Mouse (Mus musculus) embryonic facial prominence, embryonic 13.5 days (tissue): ENCODE data around the gene Sgcd. TPM values are rescaled to one million over a fixed set of nuclear protein-coding genes. Genes with fewer than 3 reads are reported as not detected.

Source experiments
- ATAC-seq: fragments of 200-750 bp; cut with Nextera tagmentation; 2 replicates; pipeline ENCODE4 v1.8.0; 2017; ENCODE audit warnings: low read depth; ENCODE audit not compliant: insufficient number of reproducible peaks, insufficient read depth, low FRiP score, low TSS enrichment
- H3K27ac ChIP-seq: fragments of 300-500 bp; sonication (generic); 2 replicates; pipeline ENCODE4 v1.5.1; 2015; ENCODE audit warnings: moderate library complexity, mild to moderate bottlenecking, inconsistent platforms
- H3K27me3 ChIP-seq: fragments of 300-500 bp; sonication (generic); 2 replicates; pipeline ENCODE4 v1.6.1; 2015; ENCODE audit warnings: mild to moderate bottlenecking, inconsistent platforms
- H3K36me3 ChIP-seq: fragments of 300-500 bp; sonication (generic); 2 replicates; pipeline ENCODE4 v1.6.1; 2015; ENCODE audit warnings: mild to moderate bottlenecking, inconsistent platforms
- H3K4me1 ChIP-seq: fragments of 300-500 bp; sonication (generic); 2 replicates; pipeline ENCODE4 v1.6.1; 2015; ENCODE audit warnings: inconsistent platforms
- H3K4me2 ChIP-seq: fragments of 300-500 bp; sonication (generic); 2 replicates; pipeline ENCODE4 v1.6.1; 2015; ENCODE audit warnings: moderate library complexity, mild to moderate bottlenecking, inconsistent platforms
- H3K4me3 ChIP-seq: fragments of 300-500 bp; sonication (generic); 2 replicates; pipeline ENCODE4 v1.5.1; 2015; ENCODE audit warnings: mild to moderate bottlenecking, inconsistent platforms
- H3K9ac ChIP-seq: fragments of 300-500 bp; sonication (generic); 2 replicates; pipeline ENCODE4 v1.6.1; 2015; ENCODE audit warnings: mild to moderate bottlenecking, inconsistent platforms
- H3K9me3 ChIP-seq: fragments of 300-500 bp; sonication (generic); 2 replicates; pipeline ENCODE4 v1.6.1; 2016; ENCODE audit warnings: inconsistent platforms
- WGBS: fragments of 180-500 bp; shearing (Covaris S2); methylation state at CpG from one replicate; pipeline ENCODE4 v1.1.7; 2015; ENCODE audit warnings: mixed read lengths; 5-methylcytosine and 5-hydroxymethylcytosine counted together
- polyA plus RNA-seq: library from polyadenylated mRNA; unstranded; fragments of >200 nt; fragmentation: Nextera tagmentation; extraction: Ambion mirVana; gene quantifications from 2 replicates; pipeline ENCODE4 v1.2.1, GENCODE M21; 2015

Gene Sgcd
- polyA plus RNA-seq, 1 experiment from 2014 or later, result 11.4 TPM

DNA sequence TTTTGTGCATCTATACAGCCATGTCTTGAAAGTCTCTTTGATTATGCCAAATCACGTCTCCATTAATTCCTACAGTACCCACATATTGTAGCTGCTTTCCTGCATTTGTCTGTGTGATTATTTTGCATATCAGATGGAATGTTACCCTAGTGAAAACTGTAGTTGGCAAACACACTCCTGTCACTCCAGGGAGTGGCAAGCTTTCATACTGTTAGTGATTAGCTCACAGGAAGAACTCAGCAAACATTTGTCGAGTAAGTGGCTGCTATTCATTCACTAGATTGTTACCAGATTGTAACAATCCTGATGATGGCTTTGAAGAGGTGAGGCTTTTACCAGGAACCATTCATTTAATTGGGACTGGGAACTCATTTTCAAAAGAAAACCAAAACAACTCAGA is 645.3 kb downstream of the Sgcd start:
- Histone ChIP-seq H3K4me3 (no peak overlapping the region), H3K9ac (no peak overlapping the region), H3K9me3 (no peaks in the 10 kb centered on the region), H3K4me2 (no peak overlapping the region), H3K36me3 (no peaks in the 10 kb centered on the region), H3K27me3 (no peaks in the 10 kb centered on the region), H3K4me1 (peaks cover 7% of the 10 kb centered on the region; the same call in 1 of the 2 replicates), H3K27ac (no peak overlapping the region)
- no peak for ATAC-seq
- 22% methylated on average over 2 of the region's 2 CpGs for WGBS

GRCm38 (mm10) chr11:47333702-47334101 is 655.1 kb downstream of the Sgcd start:
- WGBS, result 87% methylated on average over 2 of the region's 2 CpGs
- no peaks in the 10 kb centered on the region for H3K4me1 ChIP-seq
- H3K27me3 ChIP-seq, result no peaks in the 10 kb centered on the region
- H3K36me3 ChIP-seq, result no peaks in the 10 kb centered on the region
- H3K4me2 ChIP-seq, result no peak overlapping the region
- ATAC-seq, result no peak
- no peak overlapping the region for H3K27ac ChIP-seq
- no peak overlapping the region for H3K9ac ChIP-seq
- H3K9me3 ChIP-seq, result no peaks in the 10 kb centered on the region
- no peak overlapping the region for H3K4me3 ChIP-seq

DNA sequence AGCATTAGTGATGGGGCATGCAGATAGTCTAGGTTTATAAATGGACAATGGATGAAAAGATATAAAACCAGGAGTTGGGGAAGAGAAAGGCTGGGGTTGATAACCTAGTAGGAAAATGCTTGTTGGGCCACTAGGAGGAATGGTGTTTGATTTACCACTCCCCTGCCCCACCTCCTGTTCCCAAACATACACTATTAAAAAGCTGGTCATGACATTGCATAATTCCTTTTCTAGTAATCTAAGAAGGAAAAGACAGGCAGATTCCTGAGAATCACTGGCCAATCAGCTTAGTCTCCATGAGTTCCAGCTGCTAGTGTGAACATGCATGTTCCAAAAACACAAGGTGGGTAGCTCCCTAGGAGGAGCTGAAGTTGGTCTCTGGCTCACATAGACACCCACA is 683.2 kb downstream of the Sgcd start:
- Histone ChIP-seq H3K36me3 (no peaks in the 10 kb centered on the region), H3K9ac (no peak overlapping the region), H3K27ac (no peak overlapping the region), H3K4me2 (no peak overlapping the region), H3K4me1 (no peaks in the 10 kb centered on the region), H3K4me3 (no peak overlapping the region), H3K9me3 (no peaks in the 10 kb centered on the region), H3K27me3 (no peaks in the 10 kb centered on the region)
- ATAC-seq, result no peak

DNA sequence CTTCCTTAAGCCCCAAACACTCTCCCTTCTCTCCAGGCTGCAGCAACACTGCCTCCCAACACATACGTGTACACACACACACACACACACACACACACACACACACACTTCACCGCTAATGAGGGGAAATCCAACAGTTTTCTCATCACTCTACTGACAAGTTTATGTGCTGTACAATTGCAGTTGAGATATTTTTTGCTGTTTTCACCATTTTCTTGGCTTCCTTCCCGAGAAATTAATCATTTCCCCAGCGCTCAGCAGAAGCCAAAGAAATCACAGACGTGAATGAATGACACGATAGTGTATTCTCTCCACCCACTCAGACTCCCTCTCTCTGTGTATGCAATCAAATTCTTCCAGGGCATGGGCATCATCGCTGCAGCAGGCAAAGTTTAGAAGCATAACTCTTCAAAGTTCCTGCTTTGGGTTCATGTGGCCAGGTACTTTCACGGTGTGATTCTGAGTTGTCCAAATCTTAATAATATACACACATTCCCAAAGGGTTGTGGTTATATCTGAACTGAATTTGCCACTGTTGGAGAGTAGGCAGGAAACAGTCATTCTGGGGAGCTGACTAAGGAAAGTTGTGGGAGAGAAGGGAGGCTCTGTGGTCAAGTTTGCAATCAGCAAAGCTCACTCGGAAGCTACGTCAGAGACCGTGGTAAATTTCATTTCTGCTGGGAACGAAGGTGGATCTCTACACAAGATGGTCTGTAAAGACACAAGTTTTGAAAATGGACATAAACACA is 683.9 kb downstream of the Sgcd start:
- ATAC-seq, result no peak
- Histone ChIP-seq H3K4me1 (no peaks in the 10 kb centered on the region), H3K4me2 (no peak overlapping the region), H3K4me3 (no peak overlapping the region), H3K9me3 (no peaks in the 10 kb centered on the region), H3K27ac (no peak overlapping the region), H3K27me3 (no peaks in the 10 kb centered on the region), H3K36me3 (no peaks in the 10 kb centered on the region), H3K9ac (no peak overlapping the region)
- WGBS, result 78% methylated on average over 12 of the region's 12 CpGs

DNA sequence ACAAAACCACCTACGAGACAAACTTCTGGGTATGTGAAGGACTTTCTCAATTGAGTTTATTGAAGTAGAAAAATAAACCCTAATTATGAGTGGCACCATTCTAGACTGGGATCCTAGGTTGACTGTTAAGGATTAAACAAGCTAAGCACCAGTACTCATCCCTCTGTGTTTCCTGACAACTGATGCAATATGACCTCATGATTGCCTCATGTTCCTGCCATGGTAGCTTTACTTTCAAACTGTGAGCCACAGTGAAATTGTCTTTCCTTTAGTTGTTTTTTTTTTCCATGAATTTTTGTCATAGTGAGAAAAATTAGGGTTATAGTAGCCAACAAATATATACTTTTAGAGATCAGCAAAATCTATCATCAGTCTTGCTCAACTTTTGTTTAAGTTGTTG is 689.0 kb downstream of the Sgcd start:
- no peak overlapping the region for H3K9ac ChIP-seq
- no peak overlapping the region for H3K27ac ChIP-seq
- WGBS, result 77% methylated on average over 1 of the region's 1 CpGs
- H3K36me3 ChIP-seq, result no peaks in the 10 kb centered on the region
- no peaks in the 10 kb centered on the region for H3K9me3 ChIP-seq
- no peak for ATAC-seq
- H3K4me1 ChIP-seq, result no peaks in the 10 kb centered on the region
- no peak overlapping the region for H3K4me3 ChIP-seq
- no peaks in the 10 kb centered on the region for H3K27me3 ChIP-seq
- H3K4me2 ChIP-seq, result no peak overlapping the region

- no peak for ATAC-seq
- Histone ChIP-seq H3K4me3 (no peak overlapping the region), H3K4me2 (no peak overlapping the region), H3K36me3 (no peaks in the 10 kb centered on the region), H3K27ac (no peak overlapping the region), H3K9me3 (no peaks in the 10 kb centered on the region), H3K27me3 (no peaks in the 10 kb centered on the region), H3K4me1 (no peaks in the 10 kb centered on the region), H3K9ac (no peak overlapping the region)
- WGBS, result 89% methylated on average over 1 of the region's 1 CpGs
Measured at GRCm38 (mm10) chr11:47297805-47298340, 690.9 kb downstream of the Sgcd start.

DNA sequence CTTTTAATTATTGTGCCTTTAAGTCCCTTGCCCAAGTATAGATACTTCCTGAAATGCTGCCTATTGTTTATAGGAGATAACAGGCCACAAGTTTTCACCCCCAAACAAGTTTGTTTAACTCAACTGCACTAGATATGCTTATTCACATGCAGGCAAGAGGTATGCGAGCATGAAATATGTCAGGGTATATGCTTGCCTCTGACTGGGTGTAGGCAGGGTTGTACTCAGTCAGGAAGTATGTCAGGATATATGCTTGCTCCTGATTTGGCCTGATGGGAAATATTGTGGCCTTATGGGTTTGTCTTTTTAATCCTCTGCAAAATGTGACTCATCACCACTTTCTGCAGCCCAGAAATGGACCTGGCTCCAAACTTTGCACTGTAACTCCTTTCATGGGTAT is 694.0 kb downstream of the Sgcd start:
- ATAC-seq, result no peak
- WGBS, result 96% methylated on average over 1 of the region's 1 CpGs
- Histone ChIP-seq H3K27me3 (no peaks in the 10 kb centered on the region), H3K9ac (no peak overlapping the region), H3K4me2 (no peak overlapping the region), H3K36me3 (no peaks in the 10 kb centered on the region), H3K9me3 (no peaks in the 10 kb centered on the region), H3K4me3 (no peak overlapping the region), H3K4me1 (no peaks in the 10 kb centered on the region), H3K27ac (no peak overlapping the region)

DNA sequence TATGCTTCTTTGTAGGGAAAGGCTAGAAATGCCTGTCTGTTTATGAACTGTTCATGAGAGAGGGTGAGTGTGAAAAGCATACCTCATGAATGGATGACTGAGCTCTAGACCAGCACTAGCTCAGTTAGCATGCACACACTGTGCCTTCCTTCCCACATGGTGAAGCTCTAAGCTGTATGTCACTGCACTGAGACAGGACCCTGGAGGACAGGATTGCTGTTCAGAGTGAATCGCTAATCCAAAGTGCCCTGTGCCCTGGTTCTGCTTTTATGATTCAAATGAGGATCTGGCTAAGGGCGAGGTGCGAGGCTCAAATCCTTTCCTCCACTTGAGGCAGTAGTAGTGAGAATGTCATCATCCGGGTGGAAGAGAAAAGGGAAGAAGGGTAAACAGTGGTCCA is 712.2 kb downstream of the Sgcd start:
- no peaks in the 10 kb centered on the region for H3K4me1 ChIP-seq
- H3K9ac ChIP-seq, result no peak overlapping the region
- no peaks in the 10 kb centered on the region for H3K36me3 ChIP-seq
- H3K4me2 ChIP-seq, result no peak overlapping the region
- no peak overlapping the region for H3K4me3 ChIP-seq
- H3K27me3 ChIP-seq, result no peaks in the 10 kb centered on the region
- no peak for ATAC-seq
- H3K27ac ChIP-seq, result no peak overlapping the region
- no peaks in the 10 kb centered on the region for H3K9me3 ChIP-seq
- 60% methylated on average over 4 of the region's 4 CpGs for WGBS

DNA sequence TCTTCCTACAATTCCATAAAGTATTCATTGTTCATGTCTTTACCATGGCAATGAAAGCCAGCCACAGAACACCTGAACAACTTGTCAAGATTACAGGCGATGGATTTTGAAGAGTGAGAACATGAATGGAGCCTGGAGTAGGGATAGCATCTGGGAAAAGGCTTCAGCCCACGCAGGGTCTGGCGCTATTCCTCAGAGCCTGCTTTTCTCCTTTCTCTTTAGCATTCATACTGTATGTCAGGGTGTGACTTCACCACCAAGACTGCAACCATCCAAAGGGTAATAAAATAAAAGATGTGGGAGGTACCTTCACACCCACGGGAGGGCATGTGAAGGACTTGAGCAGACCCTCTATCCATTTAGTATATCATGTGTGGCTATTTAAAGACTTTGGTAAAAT is 720.2 kb downstream of the Sgcd start:
- H3K27ac ChIP-seq, result no peak overlapping the region
- no peaks in the 10 kb centered on the region for H3K27me3 ChIP-seq
- no peak overlapping the region for H3K4me2 ChIP-seq
- no peak for ATAC-seq
- H3K4me1 ChIP-seq, result no peaks in the 10 kb centered on the region
- no peak overlapping the region for H3K4me3 ChIP-seq
- no peaks in the 10 kb centered on the region for H3K9me3 ChIP-seq
- no peaks in the 10 kb centered on the region for H3K36me3 ChIP-seq
- no peak overlapping the region for H3K9ac ChIP-seq
- WGBS, result 91% methylated on average over 4 of the region's 4 CpGs

DNA sequence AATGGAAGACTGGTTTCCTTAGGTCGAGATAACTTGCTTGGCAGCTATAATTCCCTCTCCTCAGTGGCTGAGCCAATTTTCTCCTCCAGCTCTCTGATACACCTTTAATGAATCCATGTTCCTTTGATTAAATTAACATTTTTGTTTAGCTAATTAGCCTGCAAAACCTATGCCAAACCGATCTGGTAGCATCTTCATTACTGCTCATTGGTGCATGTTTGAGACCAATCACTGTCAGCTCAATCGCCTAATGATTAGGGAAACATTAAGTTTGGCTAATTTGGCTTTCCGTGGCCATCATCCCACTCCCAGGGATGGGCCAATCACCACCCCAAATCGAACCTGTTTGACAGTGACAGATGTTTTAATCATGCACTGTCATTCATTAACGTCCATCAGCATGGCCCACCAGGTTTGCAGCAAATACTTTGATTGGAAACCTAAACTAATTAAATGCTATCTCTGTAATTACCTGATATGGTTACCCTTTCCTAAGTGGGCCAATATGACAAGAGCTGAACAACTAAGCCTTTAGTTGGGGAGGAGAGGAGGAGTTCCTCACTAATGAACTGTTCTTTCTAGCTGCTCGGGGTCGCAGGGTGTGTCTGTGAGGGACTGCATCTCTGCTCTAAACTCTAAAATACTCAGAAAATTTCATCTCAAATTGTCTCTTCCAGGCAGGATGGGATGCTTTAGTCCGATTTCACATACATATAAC is 724.3 kb downstream of the Sgcd start:
- 75% methylated on average over 9 of the region's 9 CpGs for WGBS
- Histone ChIP-seq H3K4me1 (no peaks in the 10 kb centered on the region), H3K27me3 (no peaks in the 10 kb centered on the region), H3K4me3 (no peak overlapping the region), H3K27ac (no peak overlapping the region), H3K36me3 (no peaks in the 10 kb centered on the region), H3K9me3 (no peaks in the 10 kb centered on the region), H3K9ac (no peak overlapping the region), H3K4me2 (no peak overlapping the region)
- no peak for ATAC-seq

- Histone ChIP-seq H3K36me3 (no peaks in the 10 kb centered on the region), H3K27ac (no peak overlapping the region), H3K9me3 (no peaks in the 10 kb centered on the region), H3K4me3 (no peak overlapping the region), H3K4me1 (no peaks in the 10 kb centered on the region), H3K27me3 (no peaks in the 10 kb centered on the region), H3K9ac (no peak overlapping the region), H3K4me2 (no peak overlapping the region)
- no peak for ATAC-seq
- 70% methylated on average over 7 of the region's 7 CpGs for WGBS
Measured at GRCm38 (mm10) chr11:47250301-47250700, 738.5 kb downstream of the Sgcd start.

DNA sequence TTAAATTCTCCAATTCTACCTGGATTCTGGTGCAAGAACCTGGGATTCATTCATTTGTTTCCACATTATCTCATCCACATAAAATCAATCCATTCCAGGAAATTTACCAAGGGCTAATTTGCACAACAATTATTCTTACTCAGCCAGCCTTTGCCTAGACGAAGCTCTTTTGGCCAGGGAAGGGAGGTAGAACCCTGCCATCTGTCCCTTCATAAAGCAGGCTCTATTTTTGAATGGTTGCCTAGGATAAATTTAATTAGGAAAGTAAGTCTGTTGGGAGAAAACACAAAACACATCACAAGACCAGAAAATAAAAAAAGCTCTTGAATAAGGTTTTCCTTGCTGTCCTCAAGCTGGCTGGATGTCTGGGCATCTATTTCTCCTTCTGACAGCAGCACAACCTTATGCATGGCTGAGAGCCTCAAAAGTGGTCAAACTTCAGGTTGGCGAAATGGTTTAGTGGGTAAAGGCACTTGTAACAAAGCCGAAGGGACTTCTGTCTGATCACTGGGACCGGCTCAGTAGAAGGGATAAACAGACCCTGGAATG is 740.4 kb downstream of the Sgcd start:
- no peaks in the 10 kb centered on the region for H3K36me3 ChIP-seq
- no peak overlapping the region for H3K27ac ChIP-seq
- no peaks in the 10 kb centered on the region for H3K27me3 ChIP-seq
- H3K4me2 ChIP-seq, result no peak overlapping the region
- no peaks in the 10 kb centered on the region for H3K9me3 ChIP-seq
- no peak for ATAC-seq
- no peak overlapping the region for H3K9ac ChIP-seq
- no peaks in the 10 kb centered on the region for H3K4me1 ChIP-seq
- 69% methylated on average over 4 of the region's 4 CpGs for WGBS
- no peak overlapping the region for H3K4me3 ChIP-seq
